Mouse (Mus musculus) olfactory bulb, adult 2 months (tissue): ENCODE results near the gene Itga11.

Experiments used
- CTCF ChIP-seq: fragments of 200-500 bp; IDR thresholded peaks from 2 replicates; pipeline ENCODE4 v1.5.1; 2012; ENCODE audit warnings: low read depth, mild to moderate bottlenecking, low read length, moderate library complexity; ENCODE audit not compliant: insufficient read depth
- POLR2A ChIP-seq: fragments of 200-500 bp; IDR thresholded peaks from 2 replicates; pipeline ENCODE4 v1.6.1; 2012; ENCODE audit warnings: mild to moderate bottlenecking, low read depth, low read length, moderate library complexity; ENCODE audit not compliant: insufficient read depth

DNA sequence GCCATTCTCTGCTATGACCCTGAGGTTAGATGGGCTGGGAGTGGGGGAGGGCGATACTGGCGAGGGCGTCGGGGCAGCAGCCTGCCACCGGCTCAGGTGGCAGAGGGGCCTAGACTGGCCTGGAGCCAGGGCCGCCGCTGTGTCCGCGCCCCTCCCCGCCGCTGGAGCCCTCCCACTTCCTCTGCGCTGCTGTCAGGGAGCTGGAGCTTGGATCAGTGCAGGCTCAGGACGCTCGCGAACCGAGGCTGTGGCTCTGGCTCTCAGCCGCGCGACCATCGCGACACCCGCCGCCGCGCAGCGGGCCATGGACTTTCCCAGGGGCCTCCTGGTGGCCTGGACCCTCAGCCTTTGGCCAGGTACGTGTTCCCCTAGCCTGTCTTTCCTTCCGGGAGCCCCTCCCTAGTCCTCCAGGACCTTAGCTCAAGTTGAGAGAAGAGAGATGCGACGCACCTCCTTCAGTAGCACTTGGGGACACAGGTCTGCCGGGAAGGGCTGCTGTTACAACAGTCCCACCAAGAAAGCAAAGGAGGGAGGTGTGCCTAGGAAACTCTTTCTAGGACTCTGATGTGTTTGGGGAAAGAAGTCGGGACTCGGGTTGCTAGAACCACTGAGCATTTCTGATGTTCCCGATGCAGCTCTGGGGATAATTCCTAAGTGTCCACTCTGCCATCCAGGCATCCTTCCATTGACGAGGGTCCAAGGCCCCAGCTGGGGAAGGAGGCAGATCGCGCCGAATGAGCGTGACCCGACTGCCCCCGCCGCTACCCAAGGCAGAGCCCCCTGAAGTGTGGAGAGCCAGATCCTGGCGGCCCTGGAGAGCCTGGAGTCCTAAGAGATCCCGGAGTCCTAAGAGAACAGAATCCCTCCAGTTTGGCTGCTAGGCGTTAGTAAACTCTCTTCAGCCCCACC is at the start of gene Itga11:
- TF ChIP-seq CTCF: no peak
- TF ChIP-seq POLR2A: no peak
